Mouse (Mus musculus): ENCODE data around the gene Olfm2.

- TF ChIP-seq CTCF (IDR thresholded peaks at IDR 0.05; ENCODE audit: extremely low read depth, insufficient read depth, insufficient read length, insufficient replicate concordance) (no peak), POLR2A (IDR thresholded peaks at IDR 0.05; ENCODE audit: low read depth, low read length) (no peak)
These were observed 60.9 kb downstream of the Olfm2 start for GRCm38 (mm10) chr9:20685081-20685861.

Data from spleen, adult 2 months (tissue).